Mouse (Mus musculus) gastrocnemius, postnatal 36 days (tissue): ENCODE measurements around the gene Ip6k3. TPM values are rescaled to one million over a fixed set of nuclear protein-coding genes. Genes with fewer than 3 reads are reported as not detected.
A peak's percentile ranks its signal among the peaks of the same experiment; 100 is the strongest.

Source experiments
- DNase-seq, 2 experiments: peaks; one replicate each; pipeline ENCODE4 v3.0.0; 2022
- intact Hi-C: fragments of 180-260 bp; cut with DNase I; formaldehyde crosslinking; loops from one replicate; pipeline ENCODE4 v1.15.1; 2025
- total RNA-seq, 2 experiments: library from RNA; stranded (reverse); gene quantifications; 2 replicates each; pipeline ENCODE4 v1.2.3; 2021

Ip6k3 gene
- total RNA-seq, 2 experiments from 2014 or later, result 56.6 to 86.1 TPM

- intact Hi-C loops, result loop anchor here (2.0 kb wide), 1 partner anchor 52 kb away; no protein-coding TSS in a partner anchor
Measured at GRCm38 (mm10) chr17:27187059-27187458, 19.5 kb upstream of the Ip6k3 start.

GRCm38 (mm10) chr17:27186068-27186467, 18.5 kb upstream of the Ip6k3 start:
- intact Hi-C loops, result loop anchor here (2.0 kb wide), 1 partner anchor 51 kb away; no protein-coding TSS in a partner anchor
- DNase-seq, result no peak

More at GRCm38 (mm10) chr17:27187059-27187458, 19.5 kb upstream of the Ip6k3 start:
- DNase-seq, result no peak

- DNase-seq, result no peak
- intact Hi-C loops, result loop anchor here (5.0 kb wide), 1 partner anchor 151 kb away; no protein-coding TSS in a partner anchor
Measured at GRCm38 (mm10) chr17:27183667-27184292, 16.2 kb upstream of the Ip6k3 start.

GRCm38 (mm10) chr17:27182401-27182800, 14.8 kb upstream of the Ip6k3 start:
- intact Hi-C loops, result loop anchor here (5.0 kb wide), 1 partner anchor 150 kb away; no protein-coding TSS in a partner anchor
- no peak for DNase-seq

GRCm38 (mm10) chr17:27181666-27182065, 14.1 kb upstream of the Ip6k3 start:
- intact Hi-C loops, result loop anchor here (5.0 kb wide), 1 partner anchor 149 kb away; no protein-coding TSS in a partner anchor
- peak in 1 of 2 experiments; percentile 72 for DNase-seq

- DNase-seq, result no peak
Measured at GRCm38 (mm10) chr17:27179681-27180280, 12.2 kb upstream of the Ip6k3 start.

GRCm38 (mm10) chr17:27178427-27179177, 11.0 kb upstream of the Ip6k3 start:
- DNase-seq, result no peak
- intact Hi-C loops, result no loop called here

More at GRCm38 (mm10) chr17:27179681-27180280, 12.2 kb upstream of the Ip6k3 start:
- intact Hi-C loops, result loop anchor here (5.0 kb wide), 1 partner anchor 147 kb away; no protein-coding TSS in a partner anchor

GRCm38 (mm10) chr17:27178019-27178418, 10.4 kb upstream of the Ip6k3 start:
- intact Hi-C loops, result no loop called here
- DNase-seq, result no peak

GRCm38 (mm10) chr17:27176754-27177153, 9.2 kb upstream of the Ip6k3 start:
- intact Hi-C loops, result no loop called here
- no peak for DNase-seq

GRCm38 (mm10) chr17:27176287-27176686, 8.7 kb upstream of the Ip6k3 start:
- DNase-seq, result no peak
- intact Hi-C loops, result no loop called here

- no peak for DNase-seq
- intact Hi-C loops, result no loop called here
Measured at GRCm38 (mm10) chr17:27175196-27175874, 7.7 kb upstream of the Ip6k3 start.

- intact Hi-C loops, result no loop called here
- DNase-seq, result no peak
Measured at GRCm38 (mm10) chr17:27173715-27174114, 6.1 kb upstream of the Ip6k3 start.

- intact Hi-C loops, result no loop called here
- no peak for DNase-seq
Measured at GRCm38 (mm10) chr17:27172459-27172858, 4.9 kb upstream of the Ip6k3 start.

- intact Hi-C loops, result no loop called here
- DNase-seq, result no peak
Measured at GRCm38 (mm10) chr17:27171121-27171520, 3.5 kb upstream of the Ip6k3 start.

- DNase-seq, result no peak
Measured at GRCm38 (mm10) chr17:27169952-27170695, 2.5 kb upstream of the Ip6k3 start.

GRCm38 (mm10) chr17:27168569-27168968, 974 bp upstream of the Ip6k3 start:
- intact Hi-C loops, result no loop called here
- DNase-seq, result no peak

More at GRCm38 (mm10) chr17:27169952-27170695, 2.5 kb upstream of the Ip6k3 start:
- intact Hi-C loops, result no loop called here

- DNase-seq, result peak in 1 of 2 experiments; percentile 74
- intact Hi-C loops, result no loop called here
Measured at GRCm38 (mm10) chr17:27166901-27167300, 694 bp downstream of the Ip6k3 start.

GRCm38 (mm10) chr17:27165054-27165773, 2.4 kb downstream of the Ip6k3 start:
- intact Hi-C loops, result no loop called here
- peak in 1 of 2 experiments; percentile 43 for DNase-seq

GRCm38 (mm10) chr17:27160905-27161304, 6.7 kb downstream of the Ip6k3 start:
- peak; percentile 58 to 81 for DNase-seq
- intact Hi-C loops, result no loop called here
